Mouse (Mus musculus) liver, postnatal 0 days (tissue): Measurements from ENCODE around the gene Hmx1. TPM values are rescaled to one million over a fixed set of nuclear protein-coding genes. Genes with fewer than 3 reads are reported as not detected.

Experiments used
- ATAC-seq: fragments of 200-750 bp; cut with Nextera tagmentation; 2 replicates; pipeline ENCODE4 v1.8.0; 2017; ENCODE audit warnings: mild to moderate bottlenecking, moderate library complexity
- DNase-seq: peaks from one replicate; pipeline ENCODE4 v3.0.0-alpha.2; 2016
- H3K27ac ChIP-seq: fragments of 300-500 bp; sonication (generic); 2 replicates; pipeline ENCODE4 v1.5.1; 2014; ENCODE audit warnings: antibody characterized with exemption, moderate library complexity, mild to moderate bottlenecking, low read depth
- H3K27me3 ChIP-seq: fragments of 300-500 bp; sonication (generic); 2 replicates; pipeline ENCODE4 v1.6.1; 2014; ENCODE audit warnings: low read length, control low read depth, mixed read lengths; ENCODE audit not compliant: insufficient read depth
- H3K36me3 ChIP-seq: fragments of 300-500 bp; sonication (generic); replicated peaks from 2 replicates; pipeline ENCODE4 v1.6.1; 2014; ENCODE audit warnings: mild to moderate bottlenecking, control low read depth, low read length, moderate library complexity, mixed read lengths; ENCODE audit not compliant: insufficient read depth
- H3K4me1 ChIP-seq: fragments of 300-500 bp; sonication (generic); 2 replicates; pipeline ENCODE4 v1.6.1; 2014; ENCODE audit warnings: antibody characterized with exemption, mild to moderate bottlenecking, control low read depth; ENCODE audit not compliant: insufficient read depth
- H3K4me2 ChIP-seq: fragments of 300-500 bp; sonication (generic); 2 replicates; pipeline ENCODE4 v1.6.1; 2014; ENCODE audit warnings: low read depth, mild to moderate bottlenecking, low read length, moderate library complexity, mixed read lengths
- H3K4me3 ChIP-seq: fragments of 300-500 bp; sonication (generic); 2 replicates; pipeline ENCODE4 v1.5.1; 2014; ENCODE audit warnings: low read depth, low read length
- H3K9ac ChIP-seq: fragments of 300-500 bp; sonication (generic); replicated peaks from 2 replicates; pipeline ENCODE4 v1.6.1; 2014; ENCODE audit warnings: mild to moderate bottlenecking, moderate library complexity
- H3K9me3 ChIP-seq: fragments of 300-500 bp; sonication (generic); 2 replicates; pipeline ENCODE4 v1.6.1; 2016; ENCODE audit warnings: mild to moderate bottlenecking, control low read depth, low read length, mixed read lengths
- CTCF ChIP-seq: sonication (generic); IDR thresholded peaks from 2 replicates; pipeline ENCODE4 v1.5.1; 2016; ENCODE audit warnings: antibody characterized with exemption, low read depth
- EP300 ChIP-seq: IDR thresholded peaks from 2 replicates; pipeline ENCODE4 v1.6.1; 2016; ENCODE audit warnings: antibody characterized with exemption, low read depth, mild to moderate bottlenecking
- WGBS: fragments of 180-500 bp; shearing (Covaris S2); extraction: QIAGEN DNeasy Blood & Tissue Kit; methylation state at CpG from one replicate; pipeline ENCODE4 v1.1.7; 2014; ENCODE audit not compliant: insufficient replicate concordance; 5-methylcytosine and 5-hydroxymethylcytosine counted together
- polyA plus RNA-seq: library from polyadenylated mRNA; unstranded; fragments of >200 nt; fragmentation: Nextera tagmentation; extraction: Ambion mirVana; gene quantifications from 2 replicates; pipeline ENCODE4 v1.2.1, GENCODE M21; 2015

Gene Hmx1
- polyA plus RNA-seq, 1 experiment from 2014 or later, result not detected

GRCm38 (mm10) chr5:35407411-35407930, 18.6 kb downstream of the Hmx1 start:
- Histone ChIP-seq H3K36me3 (no peaks in the 10 kb centered on the region), H3K27me3 (peaks cover 23% of the 10 kb centered on the region), H3K4me1 (no peaks in the 10 kb centered on the region), H3K4me2 (no peak overlapping the region), H3K27ac (no peak overlapping the region), H3K9ac (no peak overlapping the region), H3K4me3 (no peak overlapping the region), H3K9me3 (no peaks in the 10 kb centered on the region)
- 71% methylated on average over 9 of the region's 9 CpGs for WGBS
- DNase-seq (no peak), ATAC-seq (no peak)
- no peak for TF ChIP-seq CTCF
- TF ChIP-seq EP300, result no peak

GRCm38 (mm10) chr5:35411028-35411427, 22.1 kb downstream of the Hmx1 start:
- WGBS, result 56% methylated on average over 10 of the region's 10 CpGs
- no peaks in the 10 kb centered on the region for H3K9me3 ChIP-seq
- no peak overlapping the region for H3K4me2 ChIP-seq
- H3K9ac ChIP-seq, result no peak overlapping the region
- no peak overlapping the region for H3K4me3 ChIP-seq
- DNase-seq (no peak), ATAC-seq (no peak)
- H3K36me3 ChIP-seq, result no peaks in the 10 kb centered on the region
- no peaks in the 10 kb centered on the region for H3K4me1 ChIP-seq
- no peak for TF ChIP-seq EP300
- no peak for TF ChIP-seq CTCF
- H3K27ac ChIP-seq, result no peak overlapping the region
- H3K27me3 ChIP-seq, result peaks cover 16% of the 10 kb centered on the region

- no peak for DNase-seq
- no peaks in the 10 kb centered on the region for H3K4me1 ChIP-seq
- no peak overlapping the region for H3K4me2 ChIP-seq
- peaks cover 6% of the 10 kb centered on the region; the same call in 1 of the 2 replicates for H3K27me3 ChIP-seq
- H3K27ac ChIP-seq, result no peak overlapping the region
- WGBS, result 28% methylated on average over 12 of the region's 12 CpGs
- H3K9me3 ChIP-seq, result no peaks in the 10 kb centered on the region
- no peak overlapping the region for H3K9ac ChIP-seq
- no peak overlapping the region for H3K4me3 ChIP-seq
- no peak for ATAC-seq
- no peak for TF ChIP-seq CTCF
- no peak for TF ChIP-seq EP300
- no peaks in the 10 kb centered on the region for H3K36me3 ChIP-seq
Measured at GRCm38 (mm10) chr5:35412833-35413232, 23.9 kb downstream of the Hmx1 start.

GRCm38 (mm10) chr5:35417707-35418106, 28.8 kb downstream of the Hmx1 start:
- Histone ChIP-seq H3K4me1 (no peaks in the 10 kb centered on the region), H3K9ac (no peak overlapping the region), H3K27ac (no peak overlapping the region), H3K4me3 (no peak overlapping the region), H3K4me2 (no peak overlapping the region), H3K27me3 (no peaks in the 10 kb centered on the region), H3K9me3 (no peaks in the 10 kb centered on the region), H3K36me3 (no peaks in the 10 kb centered on the region)
- TF ChIP-seq EP300 (no peak), CTCF (no peak)
- WGBS, result 57% methylated on average over 7 of the region's 7 CpGs
- ATAC-seq (no peak), DNase-seq (no peak)

GRCm38 (mm10) chr5:35421622-35422021, 32.7 kb downstream of the Hmx1 start:
- H3K4me2 ChIP-seq, result no peak overlapping the region
- no peak overlapping the region for H3K27ac ChIP-seq
- H3K9me3 ChIP-seq, result no peaks in the 10 kb centered on the region
- ATAC-seq (peak; percentile 53; the same call in 1 of the 2 replicates), DNase-seq (no peak)
- H3K4me1 ChIP-seq, result 0 out of 2 replicates have a peak, but pooled peaks cover 7% of the 10 kb centered on the region
- no peaks in the 10 kb centered on the region for H3K27me3 ChIP-seq
- no peak overlapping the region for H3K9ac ChIP-seq
- no peaks in the 10 kb centered on the region for H3K36me3 ChIP-seq
- no peak overlapping the region for H3K4me3 ChIP-seq
- no peak for TF ChIP-seq EP300
- TF ChIP-seq CTCF, result no peak
- WGBS, result 56% methylated on average over 4 of the region's 4 CpGs

- no peak overlapping the region for H3K4me3 ChIP-seq
- no peaks in the 10 kb centered on the region for H3K36me3 ChIP-seq
- H3K4me2 ChIP-seq, result no peak overlapping the region
- peak; percentile 66 for ATAC-seq
- no peaks in the 10 kb centered on the region for H3K9me3 ChIP-seq
- no peak overlapping the region for H3K27ac ChIP-seq
- H3K9ac ChIP-seq, result no peak overlapping the region
- 0 out of 2 replicates have a peak, but pooled peaks have one; percentile 10 for TF ChIP-seq CTCF
- no peak for TF ChIP-seq EP300
- H3K27me3 ChIP-seq, result no peaks in the 10 kb centered on the region
- H3K4me1 ChIP-seq, result peaks cover 15% of the 10 kb centered on the region
- WGBS, result 36% methylated on average over 11 of the region's 11 CpGs
- DNase-seq, result peak; percentile 37
Measured at GRCm38 (mm10) chr5:35425218-35425617, 36.3 kb downstream of the Hmx1 start.
